ENCODE assay signal across 21 mouse cellular contexts in genomic region chr7:122303988-122304387, GRCm38 (mm10). TPM values are rescaled to one million over a fixed set of nuclear protein-coding genes. Genes with fewer than 3 reads are reported as not detected.
DNase-seq lines count a peak whose midpoint lies in the region; ATAC-seq and TF ChIP-seq lines count a peak whose summit lies in the region.
"Had no signal": no experiment of that assay in that cellular context is flagged by ENCODE, and none has a peak within 500 bp of the region (broad histone marks: within the 10 kb centered on the region; RNA-seq: fewer than 3 reads in every experiment).

No protein-coding gene starts in this region.

- H3K27ac ChIP-seq in hindbrain, embryonic 16.5 days (ENCODE audit: low read depth, low read length), result no peak overlapping the region
- H3K27ac ChIP-seq in hindbrain, embryonic 13.5 days, result no peak overlapping the region
- H3K27ac ChIP-seq in cerebellum, adult 2 months (ENCODE audit: insufficient read depth, low read length), result peak overlapping the region; percentile 71
- H3K27ac ChIP-seq: forebrain, embryonic 15.5 days; limb, embryonic 10.5 days; liver, embryonic 15.5 days; macrophage; midbrain, embryonic 15.5 days; neural tube, embryonic 12.5 days; stomach, embryonic 15.5 days had no signal

- ATAC-seq in hindbrain, embryonic 16.5 days, result peak; percentile 58; the same call in 1 of the 2 replicates
- ATAC-seq in hindbrain, embryonic 13.5 days (ENCODE audit: low FRiP score), result no peak
- ATAC-seq: CD4-positive, CD25-positive, alpha-beta regulatory T cell, adult 4 months; forebrain, embryonic 15.5 days; midbrain, embryonic 15.5 days had no signal

- 49% methylated on average over 3 of the region's 3 CpGs for WGBS in hindbrain, embryonic 16.5 days
- 65% methylated on average over 3 of the region's 3 CpGs for WGBS in hindbrain, embryonic 13.5 days
- 8% methylated on average over 3 of the region's 3 CpGs for WGBS in cerebellum, adult 2 months

- no peaks in the 10 kb centered on the region for H3K9me3 ChIP-seq in hindbrain, embryonic 16.5 days (ENCODE audit: control insufficient read depth, low read length)
- no peaks in the 10 kb centered on the region for H3K9me3 ChIP-seq in hindbrain, embryonic 13.5 days
- H3K9me3 ChIP-seq: forebrain, embryonic 15.5 days; limb, embryonic 10.5 days; liver, embryonic 15.5 days; midbrain, embryonic 15.5 days; neural tube, embryonic 12.5 days; stomach, embryonic 15.5 days had no signal

- no peak for TF ChIP-seq POLR2A in brain, embryonic 14.5 days (IDR thresholded peaks at IDR 0.05; ENCODE audit: borderline replicate concordance, extremely low read depth, insufficient read depth, insufficient read length, poor library complexity, severe bottlenecking)
- TF ChIP-seq POLR2A in cerebellum, adult 2 months (IDR thresholded peaks at IDR 0.05; ENCODE audit: borderline replicate concordance, insufficient read depth, low read length), result no peak

- no peak overlapping the region for H3K9ac ChIP-seq in hindbrain, embryonic 16.5 days (ENCODE audit: low read depth, low read length)
- H3K9ac ChIP-seq in hindbrain, embryonic 13.5 days, result no peak overlapping the region
- H3K9ac ChIP-seq: forebrain, embryonic 15.5 days; liver, embryonic 15.5 days; midbrain, embryonic 15.5 days; neural tube, embryonic 12.5 days; stomach, embryonic 15.5 days had no signal

- no peak for TF ChIP-seq CTCF in brain, embryonic 14.5 days (IDR thresholded peaks at IDR 0.05; ENCODE audit: borderline replicate concordance, extremely low read depth, insufficient read depth, insufficient read length)
- no peak for TF ChIP-seq CTCF in cerebellum, adult 2 months (IDR thresholded peaks at IDR 0.05; ENCODE audit: borderline replicate concordance, insufficient read depth, low read depth, low read length)

- no peaks in the 10 kb centered on the region for H3K27me3 ChIP-seq in hindbrain, embryonic 16.5 days (replicated peaks; ENCODE audit: control insufficient read depth, insufficient read depth, low read length)
- H3K27me3 ChIP-seq in hindbrain, embryonic 13.5 days, result no peaks in the 10 kb centered on the region
- no peaks in the 10 kb centered on the region for H3K27me3 ChIP-seq in cerebellum, adult 2 months (ENCODE audit: control insufficient read depth, insufficient read depth, low read length)
- H3K27me3 ChIP-seq: forebrain, embryonic 15.5 days; liver, embryonic 15.5 days; midbrain, embryonic 15.5 days; neural tube, embryonic 12.5 days; stomach, embryonic 15.5 days had no signal

- peaks cover 5% of the 10 kb centered on the region for H3K36me3 ChIP-seq in hindbrain, embryonic 16.5 days (ENCODE audit: control insufficient read depth, insufficient read depth, low read length)
- peaks cover 3% of the 10 kb centered on the region for H3K36me3 ChIP-seq in hindbrain, embryonic 13.5 days
- H3K36me3 ChIP-seq: forebrain, embryonic 15.5 days; limb, embryonic 10.5 days; liver, embryonic 15.5 days; midbrain, embryonic 15.5 days; neural tube, embryonic 12.5 days; stomach, embryonic 15.5 days had no signal

- no peak overlapping the region for H3K4me3 ChIP-seq in hindbrain, embryonic 16.5 days (ENCODE audit: low read length)
- H3K4me3 ChIP-seq in hindbrain, embryonic 13.5 days, result no peak overlapping the region
- H3K4me3 ChIP-seq in cerebellum, adult 2 months (replicated peaks; ENCODE audit: insufficient read depth, low read depth, low read length), result no peak overlapping the region
- H3K4me3 ChIP-seq: forebrain, embryonic 15.5 days; limb, embryonic 10.5 days; liver, embryonic 15.5 days; midbrain, embryonic 15.5 days; neural tube, embryonic 12.5 days; stomach, embryonic 15.5 days had no signal

- DNase-seq in brain, embryonic 14.5 days (ENCODE audit: low read depth), result peak; percentile 30
- DNase-seq in cerebellum, adult 2 months, result peak; percentile 86 to 91
- DNase-seq in cerebellum, postnatal 25 days, result peak; percentile 82 to 86
- no peak for DNase-seq in spleen, postnatal 4 days (ENCODE audit: low spot score in 2 of 2)
- DNase-seq in lung, postnatal 4 days, result no peak
- DNase-seq: adrenal gland, postnatal 14 days; kidney, adult 2 months; kidney, postnatal 25 days; liver; thymus, postnatal 4 days had no signal

- H3K4me2 ChIP-seq in hindbrain, embryonic 16.5 days (ENCODE audit: low read length), result no peak overlapping the region
- H3K4me2 ChIP-seq in hindbrain, embryonic 13.5 days, result no peak overlapping the region
- H3K4me2 ChIP-seq: forebrain, embryonic 15.5 days; heart, embryonic 11.5 days; liver, embryonic 15.5 days; midbrain, embryonic 15.5 days; neural tube, embryonic 12.5 days; stomach, embryonic 15.5 days had no signal

- peaks cover 3% of the 10 kb centered on the region; the same call in 1 of the 2 replicates for H3K4me1 ChIP-seq in hindbrain, embryonic 16.5 days (ENCODE audit: control insufficient read depth, insufficient read depth, low read depth, low read length)
- 0 out of 2 replicates have a peak, but pooled peaks cover 3% of the 10 kb centered on the region for H3K4me1 ChIP-seq in hindbrain, embryonic 13.5 days (replicated peaks)
- H3K4me1 ChIP-seq in cerebellum, adult 2 months (ENCODE audit: control insufficient read depth, insufficient read depth, low read length), result peaks cover 42% of the 10 kb centered on the region
- H3K4me1 ChIP-seq: forebrain, embryonic 15.5 days; limb, embryonic 10.5 days; liver, embryonic 15.5 days; midbrain, embryonic 15.5 days; neural tube, embryonic 12.5 days; stomach, embryonic 15.5 days had no signal

RNA-seq across cellular contexts. Expression of gene Prkcb, which starts 15.4 kb away (rescaled TPM):
- polyA plus RNA-seq in hindbrain, embryonic 16.5 days (2015; fragmentation: Nextera tagmentation; extraction: Ambion mirVana), result 127 and 139 TPM in 2 replicates
- 58.1 and 62.7 TPM in 2 replicates for polyA plus RNA-seq in hindbrain, embryonic 13.5 days (2015; fragmentation: Nextera tagmentation; extraction: Ambion mirVana)
- 44.9 and 74.2 TPM in 2 replicates for polyA plus RNA-seq in brain, embryonic 14.5 days (2012; rRNA removed)
- polyA plus RNA-seq in cerebellum, adult 2 months (2012; rRNA removed), result 311 and 324 TPM in 2 replicates

Comparison
In these comparisons a context has a peak if more than half of its experiments do, and no peak if none do; other contexts are left out.
1. DNase-seq: peak in brain, embryonic 14.5 days (single experiment), cerebellum, adult 2 months (2 of 2) and cerebellum, postnatal 25 days (2 of 2); none in spleen, postnatal 4 days (0 of 2) and lung, postnatal 4 days (0 of 2).